Mouse (Mus musculus) kidney, adult 10 weeks (tissue): Measurements from ENCODE around the gene Slco4c1. TPM values are rescaled to one million over a fixed set of nuclear protein-coding genes. Genes with fewer than 3 reads are reported as not detected.

Source experiments
- polyA plus RNA-seq: library from polyadenylated mRNA; stranded (reverse); fragments of 350-450 nt; fragmentation: Illumina TruSeq; extraction: RNeasy Lipid Tissue Mini Kit (QIAGEN cat#74804); gene quantifications from one replicate; pipeline ENCODE4 v1.2.3, GENCODE M21; 2014; ENCODE audit warnings: low read depth, low replicate concordance

The Slco4c1 gene
- polyA plus RNA-seq = 25.4 TPM

GRCm38 (mm10) chr1:96871528-96872360 is at the start of gene Slco4c1:
Gene Slco4c1 (minus strand): TSS chr1:96872171.

